Mouse (Mus musculus) thymus, adult 2 months (tissue): ENCODE data around the gene Nub1.

ENCODE experiments used
- CTCF ChIP-seq: fragments of 200-500 bp; IDR thresholded peaks from 2 replicates; pipeline ENCODE4 v1.5.1; 2012; ENCODE audit warnings: mild to moderate bottlenecking, control low read depth, low read length, moderate library complexity, borderline replicate concordance; ENCODE audit not compliant: control insufficient read depth, poor library complexity, insufficient read depth; ENCODE audit errors: extremely low read depth
- POLR2A ChIP-seq: fragments of 200-500 bp; IDR thresholded peaks from 2 replicates; pipeline ENCODE4 v1.6.1; 2012; ENCODE audit warnings: mild to moderate bottlenecking, low read length, control low read depth, moderate library complexity; ENCODE audit not compliant: control insufficient read depth, poor library complexity, insufficient read depth; ENCODE audit errors: extremely low read depth

DNA sequence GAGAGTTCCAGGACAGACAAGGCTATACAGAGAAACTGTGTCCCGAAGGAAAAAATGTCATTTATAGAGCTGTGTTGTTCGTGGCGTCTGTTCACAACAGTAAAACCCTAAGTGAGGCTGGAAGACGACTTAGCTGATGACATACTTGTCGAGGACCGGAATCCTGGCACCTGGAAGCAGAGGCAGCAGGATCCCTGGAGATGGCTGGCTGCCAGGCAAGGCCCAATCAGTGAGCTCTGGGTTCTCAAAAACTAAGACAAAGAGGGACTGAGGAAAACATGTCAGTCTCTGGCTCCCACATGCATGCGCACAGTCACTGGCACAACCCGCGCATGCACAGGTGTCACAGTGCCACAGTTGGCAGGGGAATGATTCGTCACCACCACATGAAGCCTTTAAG, 52.3 kb downstream of the Nub1 start:
- no peak for TF ChIP-seq CTCF
- TF ChIP-seq POLR2A: no peak
